Mouse (Mus musculus): ENCODE results near the gene Mpi. TPM values are rescaled to one million over a fixed set of nuclear protein-coding genes. Genes with fewer than 3 reads are reported as not detected.
A peak's percentile ranks its signal among the peaks of the same experiment; 100 is the strongest.

The Mpi gene
- polyA plus RNA-seq, 1 experiment from 2014 or later: 60.0 TPM

- no peaks in the 10 kb centered on the region for H3K27me3 ChIP-seq (ENCODE audit: control insufficient read depth, insufficient read depth, low read length)
- H3K27ac ChIP-seq: no peak overlapping the region
- no peak overlapping the region for H3K4me3 ChIP-seq (replicated peaks; ENCODE audit: low read length)
- ATAC-seq (ENCODE audit: low FRiP score) (no peak), DNase-seq (ENCODE audit: low spot score) (no peak)
- peaks cover 34% of the 10 kb centered on the region for H3K36me3 ChIP-seq (replicated peaks; ENCODE audit: control insufficient read depth, insufficient read depth)
- H3K4me1 ChIP-seq (replicated peaks; ENCODE audit: control insufficient read depth, insufficient read depth, low read length): peaks cover 16% of the 10 kb centered on the region
- WGBS: 39% methylated on average over 12 of the region's 12 CpGs
- no peak overlapping the region for H3K9ac ChIP-seq
- no peak overlapping the region for H3K4me2 ChIP-seq (replicated peaks)
- H3K9me3 ChIP-seq (ENCODE audit: control insufficient read depth, low read length): no peaks in the 10 kb centered on the region
Measured at GRCm38 (mm10) chr9:57593454-57594173, 41.1 kb upstream of the Mpi start.

GRCm38 (mm10) chr9:57590726-57591125 lies 38.2 kb upstream of the Mpi start:
- Histone ChIP-seq H3K9me3 (ENCODE audit: control insufficient read depth, low read length) (no peaks in the 10 kb centered on the region), H3K36me3 (replicated peaks; ENCODE audit: control insufficient read depth, insufficient read depth) (peaks cover 54% of the 10 kb centered on the region), H3K9ac (no peak overlapping the region), H3K4me3 (replicated peaks; ENCODE audit: low read length) (peak overlapping the region; percentile 55; the same call in 1 of the 2 replicates), H3K27me3 (ENCODE audit: control insufficient read depth, insufficient read depth, low read length) (no peaks in the 10 kb centered on the region), H3K4me1 (replicated peaks; ENCODE audit: control insufficient read depth, insufficient read depth, low read length) (peaks cover 8% of the 10 kb centered on the region), H3K27ac (no peak overlapping the region), H3K4me2 (replicated peaks) (no peak overlapping the region)
- no peak for ATAC-seq (ENCODE audit: low FRiP score)
- WGBS: 32% methylated on average over 5 of the region's 5 CpGs
- no peak for DNase-seq (ENCODE audit: low spot score)

- WGBS: under 1% methylated on average over 58 of the region's 58 CpGs
- Histone ChIP-seq H3K27ac (peak within 1 kb of the TSS; percentile 69), H3K9ac (peak within 1 kb of the TSS; percentile 79), H3K36me3 (replicated peaks; ENCODE audit: control insufficient read depth, insufficient read depth) (peaks cover 54% of the 10 kb centered on the region), H3K4me2 (replicated peaks) (peak within 1 kb of the TSS; percentile 88), H3K27me3 (ENCODE audit: control insufficient read depth, insufficient read depth, low read length) (no peaks in the 10 kb centered on the region), H3K4me3 (replicated peaks; ENCODE audit: low read length) (peak within 1 kb of the TSS; percentile 55), H3K9me3 (ENCODE audit: control insufficient read depth, low read length) (no peaks in the 10 kb centered on the region), H3K4me1 (replicated peaks; ENCODE audit: control insufficient read depth, insufficient read depth, low read length) (peaks cover 8% of the 10 kb centered on the region)
- DNase-seq (ENCODE audit: low spot score) (peak; percentile 65), ATAC-seq (ENCODE audit: low FRiP score) (peak; percentile 79)
Measured at GRCm38 (mm10) chr9:57589224-57590126, 36.9 kb upstream of the Mpi start, which contains the start of gene Ulk3. Gene Ulk3, plus strand, starts transcription at chr9:57589452.

- no peak for ATAC-seq (ENCODE audit: low FRiP score)
- 88% methylated on average over 3 of the region's 3 CpGs for WGBS
Measured at GRCm38 (mm10) chr9:57584991-57585390, 32.4 kb upstream of the Mpi start.

GRCm38 (mm10) chr9:57577144-57577849 lies 24.7 kb upstream of the Mpi start:
- no peak overlapping the region for H3K4me3 ChIP-seq (replicated peaks; ENCODE audit: low read length)
- H3K4me2 ChIP-seq (replicated peaks): no peak overlapping the region
- H3K4me1 ChIP-seq (replicated peaks; ENCODE audit: control insufficient read depth, insufficient read depth, low read length): no peaks in the 10 kb centered on the region
- H3K36me3 ChIP-seq (replicated peaks; ENCODE audit: control insufficient read depth, insufficient read depth): peaks cover 55% of the 10 kb centered on the region
- no peaks in the 10 kb centered on the region for H3K27me3 ChIP-seq (ENCODE audit: control insufficient read depth, insufficient read depth, low read length)
- H3K27ac ChIP-seq: no peak overlapping the region
- no peaks in the 10 kb centered on the region for H3K9me3 ChIP-seq (ENCODE audit: control insufficient read depth, low read length)
- ATAC-seq (ENCODE audit: low FRiP score) (no peak), DNase-seq (ENCODE audit: low spot score) (no peak)
- 81% methylated on average over 6 of the region's 6 CpGs for WGBS
- H3K9ac ChIP-seq: no peak overlapping the region

More at GRCm38 (mm10) chr9:57584991-57585390, 32.4 kb upstream of the Mpi start:
- Histone ChIP-seq H3K27ac (no peak overlapping the region), H3K27me3 (ENCODE audit: control insufficient read depth, insufficient read depth, low read length) (no peaks in the 10 kb centered on the region), H3K9ac (no peak overlapping the region), H3K36me3 (replicated peaks; ENCODE audit: control insufficient read depth, insufficient read depth) (peaks cover 76% of the 10 kb centered on the region), H3K4me3 (replicated peaks; ENCODE audit: low read length) (no peak overlapping the region), H3K4me1 (replicated peaks; ENCODE audit: control insufficient read depth, insufficient read depth, low read length) (peaks cover 2% of the 10 kb centered on the region), H3K4me2 (replicated peaks) (no peak overlapping the region), H3K9me3 (ENCODE audit: control insufficient read depth, low read length) (no peaks in the 10 kb centered on the region)
- DNase-seq (ENCODE audit: low spot score): no peak

GRCm38 (mm10) chr9:57575577-57575976 lies 23.0 kb upstream of the Mpi start:
- Histone ChIP-seq H3K4me2 (replicated peaks) (no peak overlapping the region), H3K4me3 (replicated peaks; ENCODE audit: low read length) (no peak overlapping the region), H3K9me3 (ENCODE audit: control insufficient read depth, low read length) (no peaks in the 10 kb centered on the region), H3K4me1 (replicated peaks; ENCODE audit: control insufficient read depth, insufficient read depth, low read length) (no peaks in the 10 kb centered on the region), H3K27ac (no peak overlapping the region), H3K36me3 (replicated peaks; ENCODE audit: control insufficient read depth, insufficient read depth) (peaks cover 52% of the 10 kb centered on the region), H3K27me3 (ENCODE audit: control insufficient read depth, insufficient read depth, low read length) (no peaks in the 10 kb centered on the region), H3K9ac (no peak overlapping the region)
- ATAC-seq (ENCODE audit: low FRiP score): no peak
- no peak for DNase-seq (ENCODE audit: low spot score)
- 86% methylated on average over 3 of the region's 3 CpGs for WGBS

- Histone ChIP-seq H3K9ac (no peak overlapping the region), H3K27me3 (ENCODE audit: control insufficient read depth, insufficient read depth, low read length) (no peaks in the 10 kb centered on the region), H3K27ac (no peak overlapping the region), H3K4me3 (replicated peaks; ENCODE audit: low read length) (no peak overlapping the region), H3K36me3 (replicated peaks; ENCODE audit: control insufficient read depth, insufficient read depth) (peaks cover 48% of the 10 kb centered on the region), H3K4me1 (replicated peaks; ENCODE audit: control insufficient read depth, insufficient read depth, low read length) (no peaks in the 10 kb centered on the region), H3K9me3 (ENCODE audit: control insufficient read depth, low read length) (no peaks in the 10 kb centered on the region), H3K4me2 (replicated peaks) (no peak overlapping the region)
- no peak for DNase-seq (ENCODE audit: low spot score)
- no peak for ATAC-seq (ENCODE audit: low FRiP score)
Measured at GRCm38 (mm10) chr9:57574397-57574796, 21.8 kb upstream of the Mpi start.

- H3K36me3 ChIP-seq (replicated peaks; ENCODE audit: control insufficient read depth, insufficient read depth): peaks cover 39% of the 10 kb centered on the region
- H3K27me3 ChIP-seq (ENCODE audit: control insufficient read depth, insufficient read depth, low read length): no peaks in the 10 kb centered on the region
- WGBS: 98% methylated on average over 6 of the region's 6 CpGs
- no peak overlapping the region for H3K4me2 ChIP-seq (replicated peaks)
- ATAC-seq (ENCODE audit: low FRiP score) (no peak), DNase-seq (ENCODE audit: low spot score) (no peak)
- no peak overlapping the region for H3K4me3 ChIP-seq (replicated peaks; ENCODE audit: low read length)
- H3K27ac ChIP-seq: no peak overlapping the region
- no peaks in the 10 kb centered on the region for H3K4me1 ChIP-seq (replicated peaks; ENCODE audit: control insufficient read depth, insufficient read depth, low read length)
- no peaks in the 10 kb centered on the region for H3K9me3 ChIP-seq (ENCODE audit: control insufficient read depth, low read length)
- no peak overlapping the region for H3K9ac ChIP-seq
Measured at GRCm38 (mm10) chr9:57568500-57568899, 15.9 kb upstream of the Mpi start.

- no peak overlapping the region for H3K4me2 ChIP-seq (replicated peaks)
- H3K27ac ChIP-seq: no peak overlapping the region
- DNase-seq (ENCODE audit: low spot score) (no peak), ATAC-seq (ENCODE audit: low FRiP score) (no peak)
- H3K4me1 ChIP-seq (replicated peaks; ENCODE audit: control insufficient read depth, insufficient read depth, low read length): peaks cover 5% of the 10 kb centered on the region
- H3K27me3 ChIP-seq (ENCODE audit: control insufficient read depth, insufficient read depth, low read length): no peaks in the 10 kb centered on the region
- 59% methylated on average over 8 of the region's 8 CpGs for WGBS
- H3K4me3 ChIP-seq (replicated peaks; ENCODE audit: low read length): no peak overlapping the region
- no peaks in the 10 kb centered on the region for H3K9me3 ChIP-seq (ENCODE audit: control insufficient read depth, low read length)
- no peak overlapping the region for H3K9ac ChIP-seq
- peaks cover 34% of the 10 kb centered on the region for H3K36me3 ChIP-seq (replicated peaks; ENCODE audit: control insufficient read depth, insufficient read depth)
Measured at GRCm38 (mm10) chr9:57566846-57567245, 14.3 kb upstream of the Mpi start.
